Mouse (Mus musculus) adrenal gland, adult 8-10 months (tissue): ENCODE results near the gene Olfr1413. TPM values are rescaled to one million over a fixed set of nuclear protein-coding genes. Genes with fewer than 3 reads are reported as not detected.

Experiments
- DNase-seq: peaks from one replicate; pipeline ENCODE4 v3.0.0; 2022
- total RNA-seq, 4 experiments: library from RNA; stranded (reverse); gene quantifications; 2 replicates each; pipeline ENCODE4 v1.2.4; 2022

Olfr1413 gene
- not detected for total RNA-seq

DNA sequence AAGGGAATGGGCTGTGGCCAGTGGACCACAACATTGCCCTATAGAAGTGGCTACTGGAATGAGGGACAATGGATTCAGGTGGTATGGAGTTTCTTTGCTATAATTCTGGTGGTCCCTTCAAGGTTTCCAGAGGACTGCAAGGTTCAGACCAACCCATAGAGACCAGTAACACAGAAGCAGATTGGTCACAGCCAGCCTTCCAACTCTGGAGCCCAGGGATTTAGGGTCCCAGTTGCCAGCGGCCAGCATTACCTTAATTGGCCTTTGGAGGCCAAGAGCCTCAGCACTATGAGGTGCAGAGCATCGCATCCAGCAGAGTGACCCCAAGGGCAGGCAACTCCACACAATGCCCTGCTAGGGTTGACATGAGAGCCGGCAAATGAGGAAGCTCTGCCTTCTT lies at the start of gene Olfr1413:
Olfr1413 (plus strand) TSS at position 301 of the 400 bp plus-strand sequence.
- DNase-seq, result no peak

GRCm38 (mm10) chr1:92521376-92521775 lies 49.7 kb upstream of the Olfr1413 start:
- no peak for DNase-seq

DNA sequence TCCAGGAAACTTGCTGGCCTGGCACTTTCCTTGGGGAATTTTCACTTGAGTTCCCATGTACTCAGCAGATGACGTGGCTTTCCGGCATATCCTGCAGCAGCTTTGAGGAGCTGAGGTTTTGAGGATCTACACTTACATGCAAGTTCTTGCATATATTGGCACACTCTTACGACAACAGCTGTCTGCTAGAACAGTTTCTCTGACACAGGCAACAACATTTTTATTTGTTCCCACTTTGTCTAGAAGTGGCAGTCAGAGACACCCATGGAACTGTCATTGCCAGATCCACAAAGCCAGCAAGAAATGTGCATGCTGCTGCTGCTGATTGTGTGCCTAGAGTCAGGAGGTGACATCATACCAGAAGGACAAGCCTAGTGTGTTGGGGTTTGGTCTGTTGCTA lies 47.4 kb upstream of the Olfr1413 start:
- DNase-seq, result no peak

DNA sequence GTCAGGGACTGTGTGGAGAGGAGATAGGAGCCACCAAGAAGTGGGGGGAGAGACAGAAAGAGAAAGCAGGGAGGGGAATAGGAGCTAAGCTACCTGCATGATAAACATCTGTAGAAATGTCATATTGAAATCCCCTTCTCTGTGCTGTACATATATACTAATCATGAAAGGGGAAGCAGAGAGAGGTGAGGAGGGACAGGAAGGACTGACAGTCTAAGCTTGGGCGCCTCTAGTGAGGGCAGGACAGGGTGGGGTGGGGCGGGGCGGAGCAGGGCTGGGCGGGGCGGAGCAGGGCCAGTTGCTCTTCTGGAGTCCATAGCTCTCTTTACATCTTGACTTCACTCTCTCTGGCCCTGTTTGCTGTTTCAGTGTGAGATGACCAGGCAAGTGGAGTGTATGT lies 34.1 kb upstream of the Olfr1413 start:
- DNase-seq, result no peak

DNA sequence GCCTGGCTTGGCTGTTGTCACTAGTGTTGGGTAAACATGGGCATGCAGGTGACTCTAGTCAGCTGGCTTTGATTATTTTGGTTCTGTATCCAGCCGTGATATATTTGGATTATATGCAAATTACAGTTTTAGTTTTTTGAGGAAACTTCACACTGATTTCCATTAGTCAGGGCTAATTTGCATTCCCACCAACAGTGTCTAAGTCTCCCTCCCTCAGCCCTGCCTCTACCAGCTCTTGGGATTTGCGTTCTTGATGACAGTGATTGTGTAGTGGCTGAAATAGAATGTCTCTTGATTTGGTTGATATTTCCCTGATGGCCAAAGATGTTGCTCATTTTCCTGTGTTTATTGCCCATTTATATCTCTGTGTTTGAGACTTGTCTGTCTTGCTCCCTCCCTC lies 32.1 kb upstream of the Olfr1413 start:
- DNase-seq, result no peak

DNA sequence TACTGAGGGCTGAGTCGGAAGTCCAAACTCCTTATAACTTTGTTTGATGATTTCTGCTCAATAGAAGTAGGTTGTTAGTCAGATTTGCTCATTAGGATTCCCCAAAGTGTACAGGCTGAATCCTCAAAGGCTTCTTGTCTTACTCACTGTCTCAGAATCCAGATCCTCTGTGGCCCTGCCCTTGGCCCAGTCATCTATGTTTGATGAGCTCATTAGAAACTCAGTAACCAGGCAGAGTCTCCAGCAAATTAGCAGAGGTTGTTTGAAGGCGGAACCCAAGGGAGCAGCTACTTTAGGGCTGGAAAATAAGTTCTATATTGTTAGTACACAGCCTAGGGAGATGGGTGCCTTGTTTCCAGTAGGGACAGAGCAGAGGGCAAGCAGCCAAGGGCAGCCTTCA lies 25.2 kb upstream of the Olfr1413 start:
- DNase-seq, result no peak

DNA sequence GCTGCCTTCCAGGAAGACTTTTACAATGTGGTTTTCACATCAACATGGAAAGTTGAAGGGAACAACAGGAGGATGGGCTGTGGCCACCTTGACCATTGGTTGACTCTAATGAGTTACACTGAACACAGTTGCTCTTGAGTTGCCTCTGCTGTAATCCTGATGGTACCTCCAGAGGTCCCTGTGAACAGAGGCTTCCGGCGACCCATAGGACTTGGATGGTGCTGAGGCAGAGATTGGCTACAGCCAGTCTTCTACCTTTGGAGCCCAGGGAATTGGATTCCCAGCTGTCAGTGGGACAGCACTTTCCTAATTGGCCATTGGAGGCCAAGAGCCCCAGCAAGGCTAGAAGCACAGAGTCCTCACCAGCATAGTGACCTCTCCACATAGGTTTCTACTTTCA lies 14.4 kb downstream of the Olfr1413 start, which contains the start of gene Olfr1412:
Olfr1412 (plus strand) TSS at position 301 of the 400 bp plus-strand sequence.
- no peak for DNase-seq

GRCm38 (mm10) chr1:92594111-92594510 lies 23.0 kb downstream of the Olfr1413 start, which contains the start of gene Olfr1411:
TSS of gene Olfr1411 (plus strand) at chr1:92594411.
- no peak for DNase-seq

DNA sequence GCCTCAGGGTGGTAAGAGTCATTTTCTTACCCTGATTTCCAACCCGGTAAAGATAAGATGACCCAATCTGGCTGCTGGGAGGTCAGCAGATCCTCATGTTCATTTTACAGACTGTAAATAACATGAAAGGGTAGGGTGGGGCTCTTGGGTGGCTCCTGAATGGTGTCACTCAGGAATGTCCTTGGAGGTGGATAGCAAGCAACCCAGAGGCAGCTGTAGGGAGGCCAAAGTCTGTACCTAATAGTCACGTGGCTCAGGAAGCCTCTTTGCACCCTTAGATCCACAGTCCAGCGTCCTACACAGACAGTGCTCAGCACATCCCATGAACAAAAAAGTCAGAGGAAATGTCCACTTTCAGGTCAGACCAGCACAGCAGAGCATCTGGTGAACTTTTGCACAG lies 24.9 kb downstream of the Olfr1413 start:
- DNase-seq, result no peak

GRCm38 (mm10) chr1:92605482-92605881 lies 34.4 kb downstream of the Olfr1413 start, which contains the start of gene Olfr1410:
TSS of gene Olfr1410 (plus strand) at chr1:92605782.
- no peak for DNase-seq

- DNase-seq, result no peak
Observed at GRCm38 (mm10) chr1:92607711-92608110, 36.6 kb downstream of the Olfr1413 start.

DNA sequence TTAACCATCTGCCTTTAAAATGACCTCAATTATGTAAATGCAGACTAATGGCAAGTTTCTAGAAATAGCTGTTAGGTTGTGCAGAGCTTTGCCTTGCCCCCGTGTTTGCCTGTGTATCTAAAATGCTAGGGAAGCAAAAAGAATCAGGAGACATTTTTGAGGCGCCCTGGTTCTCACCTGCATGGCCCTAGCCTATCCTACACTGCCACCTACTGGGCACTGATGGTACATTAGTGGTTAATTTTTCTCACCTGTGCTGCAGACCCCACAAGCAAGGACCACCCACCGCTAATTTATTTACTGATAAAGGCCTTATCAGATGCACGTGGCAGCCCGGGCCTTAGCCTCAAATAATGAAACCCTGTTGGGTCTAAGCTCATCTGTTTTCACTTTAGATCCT lies 39.9 kb downstream of the Olfr1413 start:
- peak; percentile 14 for DNase-seq

DNA sequence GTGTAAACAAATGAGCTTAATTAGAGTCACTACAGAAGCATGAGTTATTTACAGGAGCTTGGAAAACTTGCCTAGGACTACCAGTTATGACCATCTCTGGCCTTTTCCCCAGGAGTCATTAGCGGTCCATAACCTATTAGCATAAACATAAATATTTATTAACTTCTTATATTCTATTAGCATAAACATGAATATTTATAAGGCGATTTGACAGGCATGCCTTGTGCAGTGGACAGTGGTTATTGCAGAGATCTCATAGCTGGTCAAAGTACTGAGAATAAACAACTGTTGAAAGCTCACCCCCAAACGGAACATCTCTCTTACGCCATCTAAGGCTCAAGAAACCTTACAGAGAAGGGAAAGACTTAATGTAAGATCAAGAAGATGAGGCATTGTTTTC lies 42.1 kb downstream of the Olfr1413 start:
- DNase-seq, result no peak

- DNase-seq, result no peak
Observed at GRCm38 (mm10) chr1:92614516-92614915, 43.4 kb downstream of the Olfr1413 start.

DNA sequence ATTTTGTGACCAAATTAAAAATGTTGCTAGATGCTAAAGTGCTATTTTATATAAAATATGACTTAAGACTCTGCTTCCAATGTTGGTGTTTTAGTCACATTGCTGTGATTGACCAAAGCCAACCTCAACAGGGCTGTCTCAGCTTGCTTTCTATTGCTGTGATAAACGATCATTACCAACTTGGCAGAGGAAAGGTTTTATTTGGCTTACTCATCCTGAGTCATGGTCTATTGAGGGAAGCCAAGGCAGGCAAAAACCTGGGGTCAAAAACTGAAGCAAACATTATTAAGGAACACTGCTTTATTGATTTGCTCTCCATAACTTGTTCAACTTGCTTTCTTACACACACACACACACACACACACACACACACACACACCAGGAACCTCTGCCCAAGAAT lies 44.9 kb downstream of the Olfr1413 start:
- DNase-seq, result no peak

GRCm38 (mm10) chr1:92617488-92617887 lies 46.4 kb downstream of the Olfr1413 start, which contains the start of gene Olfr12:
TSS of gene Olfr12 (plus strand) at chr1:92617788.
- DNase-seq, result no peak

DNA sequence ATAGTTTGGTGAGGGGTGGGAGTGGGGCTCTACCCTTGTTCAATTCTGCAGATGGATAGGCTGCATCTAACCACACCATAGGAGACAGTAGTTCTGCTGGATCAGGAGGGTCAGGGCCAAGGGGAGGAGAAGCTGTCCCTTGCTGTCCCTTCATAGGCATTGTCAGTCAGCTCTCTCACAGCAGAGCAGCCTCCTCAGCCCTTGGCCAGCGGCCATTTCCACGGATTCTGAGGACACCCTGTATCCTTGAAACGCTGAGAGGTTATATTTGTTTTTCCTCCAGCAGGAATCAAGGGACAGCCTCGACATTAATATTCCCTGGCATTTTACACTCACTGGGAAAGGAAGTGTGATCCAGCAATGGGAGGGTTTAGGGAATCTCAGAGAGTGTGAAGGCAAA lies 47.2 kb downstream of the Olfr1413 start:
- peak; percentile 88 for DNase-seq

Other genes starting within 250 kb of the Olfr1413 start
- 100 to 1,000 TPM; 209 to 284 (median 255) TPM for gene Ndufa10, start 97.5 kb upstream of the Olfr1413 start, total RNA-seq
- not detected for gene Olfr1416, start 86.2 kb upstream of the Olfr1413 start, total RNA-seq
- gene Olfr1415, start 75.2 kb upstream of the Olfr1413 start, total RNA-seq, result under 1 TPM in 1 of 4 experiments, not detected in 3; 0.12 TPM
- under 1 TPM in 2 of 4 experiments, not detected in 2; 0.06 to 0.07 TPM for gene Olfr1414, start 52.7 kb upstream of the Olfr1413 start, total RNA-seq
- gene Olfr1412, start 14.5 kb downstream of the Olfr1413 start, total RNA-seq, result not detected
- gene Olfr1411, start 23.1 kb downstream of the Olfr1413 start, total RNA-seq, result not detected
- gene Olfr1410, start 34.5 kb downstream of the Olfr1413 start, total RNA-seq, result not detected
- gene Olfr12, start 46.5 kb downstream of the Olfr1413 start, total RNA-seq, result not detected
- gene Cops9, start 70.7 kb downstream of the Olfr1413 start, total RNA-seq, result 100 to 1,000 TPM; 279 to 327 (median 313) TPM
- under 1 TPM in 1 of 4 experiments, not detected in 3; 0.56 TPM for gene Otos, start 77.5 kb downstream of the Olfr1413 start, total RNA-seq